Mouse (Mus musculus) left cerebral cortex, postnatal 10 days (tissue): ENCODE results near the gene Sema4d. TPM values are rescaled to one million over a fixed set of nuclear protein-coding genes. Genes with fewer than 3 reads are reported as not detected.

Experiments used
- DNase-seq, 2 experiments: peaks; one replicate each; pipeline ENCODE4 v3.0.0; 2021 to 2022; ENCODE audit warnings: low spot score in 2 of 2, mixed read lengths in 1 of 2; ENCODE audit errors: extremely low spot score in 1 of 2
- intact Hi-C: fragments of 180-260 bp; cut with DNase I; formaldehyde crosslinking; loops from one replicate; pipeline ENCODE4 v1.15.1; 2025
- total RNA-seq, 2 experiments: library from RNA; stranded (reverse); gene quantifications; 2 replicates each; pipeline ENCODE4 v1.2.3; 2021

The Sema4d gene
- total RNA-seq, 2 experiments from 2014 or later: 66.1 to 77.0 TPM

DNA sequence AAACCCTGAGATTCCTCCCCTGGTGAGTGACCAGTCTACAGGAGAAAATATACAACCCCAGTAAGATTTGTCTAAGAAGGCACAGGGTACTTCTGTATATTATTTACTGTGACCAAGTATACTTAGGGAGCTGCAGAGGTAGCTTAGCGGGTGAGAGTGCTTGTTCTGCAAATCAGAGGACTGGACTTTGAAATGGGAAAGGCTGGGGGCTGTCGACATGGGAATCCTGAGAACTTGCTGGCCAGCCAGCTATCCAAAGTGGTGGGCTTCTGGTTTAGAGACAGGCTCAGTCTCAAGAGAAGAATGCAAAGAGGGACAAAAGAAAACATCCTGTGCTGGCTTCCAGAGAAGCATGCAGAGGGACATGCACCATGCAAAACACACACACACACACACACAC lies 5.7 kb downstream of the Sema4d start:
- intact Hi-C loops: no loop called here
- DNase-seq: no peak

DNA sequence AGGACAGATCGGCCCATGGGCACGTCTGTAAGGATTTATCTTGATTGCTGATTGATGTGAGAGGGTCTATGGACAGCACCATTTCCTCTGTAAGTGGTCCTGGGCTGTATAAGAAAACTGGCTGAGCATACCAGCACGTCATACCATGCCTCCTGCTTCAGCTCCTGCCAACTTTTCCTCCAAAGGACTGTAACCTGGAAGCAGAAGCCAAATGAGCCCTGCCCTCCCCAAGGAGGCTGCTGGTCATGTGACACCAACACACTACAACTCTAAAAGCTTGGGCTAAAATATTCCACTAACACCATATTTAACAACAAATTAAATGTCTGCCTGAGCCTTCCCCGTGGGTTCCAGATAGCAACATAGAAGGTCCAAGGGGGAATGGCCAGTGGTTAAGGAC lies 6.9 kb downstream of the Sema4d start:
- intact Hi-C loops: no loop called here
- DNase-seq: no peak

DNA sequence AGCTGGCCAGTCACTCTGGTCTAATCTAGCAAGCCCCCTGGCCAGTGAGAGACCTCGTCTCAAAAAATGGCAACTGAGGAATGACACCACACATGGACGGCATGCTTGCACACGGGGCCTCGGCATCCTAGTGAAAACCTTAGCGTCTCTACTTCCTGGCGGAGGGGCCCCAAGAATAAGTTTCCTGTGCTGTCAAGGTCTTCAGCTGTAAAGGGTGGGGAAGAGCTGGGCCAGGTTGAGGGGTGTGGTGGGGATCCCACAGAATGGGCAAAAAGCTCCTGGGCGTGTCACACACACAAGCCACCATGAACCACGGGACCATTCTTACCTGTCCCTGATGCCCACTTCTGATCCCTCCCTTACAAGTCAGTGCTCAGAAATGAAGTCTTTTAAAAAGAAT lies 9.1 kb downstream of the Sema4d start:
- DNase-seq: no peak
- intact Hi-C loops: no loop called here

DNA sequence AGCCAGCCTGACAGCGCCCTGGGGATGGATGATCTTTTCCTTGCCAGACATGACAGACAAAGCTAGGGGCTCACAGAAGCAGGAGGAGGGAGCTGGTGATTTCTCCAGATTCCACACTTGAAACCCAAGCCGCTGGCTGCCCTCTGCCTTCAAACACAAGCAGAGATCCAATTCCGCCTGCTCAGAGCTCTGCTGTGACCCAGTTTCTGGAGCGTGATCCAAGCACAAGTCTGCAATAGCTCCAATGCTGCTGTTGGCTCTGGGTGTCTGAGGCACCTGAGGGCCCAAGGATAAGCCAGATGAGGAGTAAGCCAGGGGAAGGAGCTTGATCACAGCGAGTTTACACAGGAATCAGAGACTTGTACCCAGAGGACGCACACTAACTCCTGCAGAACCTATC lies 9.7 kb downstream of the Sema4d start:
- DNase-seq: peak in 1 of 2 experiments; percentile 38
- intact Hi-C loops: no loop called here

DNA sequence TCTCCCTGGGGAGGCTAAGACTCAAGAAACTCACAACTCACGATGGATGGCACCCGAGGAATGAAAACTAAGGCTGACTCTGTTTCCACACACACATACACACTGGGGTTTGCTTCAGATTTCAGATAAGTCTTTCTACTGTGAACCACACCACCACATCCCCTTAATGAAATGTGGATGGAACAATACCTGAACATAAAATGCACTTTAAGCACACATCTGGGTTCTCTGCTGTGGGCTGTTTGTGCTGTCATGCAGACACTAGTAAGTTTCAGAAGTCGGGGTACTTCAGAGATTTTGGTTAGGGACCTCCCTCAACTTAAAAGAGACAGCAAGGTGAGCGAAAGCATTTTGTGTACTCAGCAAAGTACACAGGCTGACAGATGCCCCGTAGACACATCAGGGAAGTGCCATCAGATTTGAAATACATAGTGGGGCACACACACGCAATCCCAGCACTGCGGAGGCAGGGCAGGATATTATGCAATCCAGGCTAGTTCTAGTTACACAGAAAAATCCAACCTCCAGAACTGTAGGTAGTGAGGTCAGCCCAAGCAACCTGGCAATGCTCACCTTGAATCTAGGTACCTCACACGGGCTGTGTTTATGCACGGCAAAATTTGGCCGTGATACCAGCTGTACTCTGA lies 12.9 kb downstream of the Sema4d start:
- no peak for DNase-seq
- intact Hi-C loops: no loop called here

DNA sequence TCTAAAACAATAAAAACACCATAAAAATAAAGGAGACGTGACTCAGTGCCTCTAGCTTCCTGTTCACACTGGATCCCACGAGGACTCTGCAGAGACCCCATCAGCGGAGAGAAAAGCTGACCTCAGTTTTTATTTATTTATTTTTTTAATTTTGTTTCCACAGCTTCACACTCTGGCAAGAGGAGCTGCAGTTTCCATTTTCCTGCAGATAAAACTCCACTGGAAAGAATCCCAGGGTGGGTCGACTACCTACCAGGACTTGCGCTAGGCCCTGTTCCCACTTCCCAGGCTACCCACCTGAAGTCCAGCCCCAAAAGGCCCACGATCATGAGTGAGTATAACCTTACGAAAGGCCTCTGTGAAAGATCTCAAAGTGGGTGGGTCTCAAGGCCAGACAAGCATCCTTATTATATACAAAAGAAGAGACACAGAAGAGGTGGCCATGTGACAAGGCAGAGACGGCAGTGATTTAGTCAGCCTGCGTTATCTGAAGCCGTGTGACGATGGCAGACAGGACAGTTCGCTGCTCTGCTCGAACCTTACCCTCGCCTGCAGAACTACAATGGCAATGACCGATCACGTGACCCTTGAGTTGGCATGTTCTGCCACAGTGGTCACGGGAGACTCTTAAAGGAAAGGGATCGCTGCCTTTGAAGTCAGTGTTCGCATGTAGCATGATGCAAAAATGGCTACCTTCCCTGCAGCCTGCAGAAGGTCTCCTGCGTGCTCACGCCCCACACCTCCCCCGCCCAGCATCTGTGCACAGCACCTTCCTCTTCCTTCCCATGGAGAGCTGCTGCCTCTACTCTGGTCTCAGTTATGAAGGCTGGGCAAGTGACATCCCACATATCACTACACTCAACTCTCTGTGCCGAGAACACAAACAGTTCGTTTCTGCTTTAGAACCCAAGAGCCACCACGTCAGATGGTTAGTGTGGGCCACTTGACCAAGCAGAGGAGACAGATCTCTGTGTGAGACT lies 14.3 kb downstream of the Sema4d start:
- intact Hi-C loops: no loop called here
- no peak for DNase-seq

DNA sequence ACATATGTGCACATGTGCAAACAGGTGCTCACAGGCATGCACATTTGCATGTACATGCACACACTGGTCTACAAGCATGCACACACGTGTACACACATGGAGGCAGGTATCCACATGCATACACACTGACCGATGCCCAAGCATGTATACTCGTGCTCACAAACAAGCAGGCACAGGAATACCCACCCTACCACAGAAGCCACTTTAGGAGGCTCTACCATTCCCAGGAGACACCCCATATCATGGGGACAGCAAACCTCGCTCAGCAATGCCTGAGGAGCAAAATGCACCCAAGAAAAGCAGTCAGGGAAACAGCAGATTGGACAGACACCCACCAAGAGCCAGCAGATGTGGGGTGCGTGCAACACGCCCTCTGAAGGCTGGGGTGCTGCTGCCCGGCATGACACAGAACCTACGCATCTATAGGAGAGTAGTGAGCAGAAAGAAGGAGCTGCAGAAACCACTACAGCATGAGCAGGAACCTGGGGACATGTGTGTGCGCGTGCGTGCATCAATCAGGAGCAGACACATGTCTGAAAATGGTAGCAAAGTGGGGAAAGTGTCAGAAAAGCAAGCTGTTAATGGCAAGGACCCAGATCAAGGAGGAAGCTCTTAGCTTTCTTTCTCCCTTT lies 15.1 kb downstream of the Sema4d start:
- DNase-seq: no peak
- intact Hi-C loops: no loop called here

DNA sequence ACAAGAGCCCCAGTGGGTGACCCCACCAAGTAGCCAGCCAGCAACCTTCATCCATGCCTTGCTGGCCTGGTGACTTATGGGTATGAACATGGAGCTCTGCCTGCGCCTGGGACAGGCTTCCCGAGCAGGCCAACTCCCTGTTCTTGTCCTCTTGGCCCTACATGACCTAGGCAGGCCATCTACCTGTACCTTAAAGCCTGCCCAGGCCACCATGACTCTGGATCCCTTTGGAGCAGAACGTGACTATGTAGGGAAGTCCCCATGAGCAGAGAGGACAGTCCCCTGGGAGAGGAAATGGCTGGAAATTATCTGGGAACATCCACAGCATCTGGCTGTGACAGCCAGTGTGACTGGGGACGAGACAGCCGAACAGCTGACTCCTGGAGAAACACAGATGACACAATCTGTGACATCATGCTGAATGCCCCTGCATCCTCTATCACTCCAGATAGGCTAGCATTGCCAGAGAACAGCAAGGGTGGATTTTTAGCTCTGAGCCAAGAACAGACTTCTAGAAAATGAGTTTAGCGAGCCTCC lies 15.7 kb downstream of the Sema4d start:
- peak in 1 of 2 experiments; percentile 48 for DNase-seq
- intact Hi-C loops: no loop called here

DNA sequence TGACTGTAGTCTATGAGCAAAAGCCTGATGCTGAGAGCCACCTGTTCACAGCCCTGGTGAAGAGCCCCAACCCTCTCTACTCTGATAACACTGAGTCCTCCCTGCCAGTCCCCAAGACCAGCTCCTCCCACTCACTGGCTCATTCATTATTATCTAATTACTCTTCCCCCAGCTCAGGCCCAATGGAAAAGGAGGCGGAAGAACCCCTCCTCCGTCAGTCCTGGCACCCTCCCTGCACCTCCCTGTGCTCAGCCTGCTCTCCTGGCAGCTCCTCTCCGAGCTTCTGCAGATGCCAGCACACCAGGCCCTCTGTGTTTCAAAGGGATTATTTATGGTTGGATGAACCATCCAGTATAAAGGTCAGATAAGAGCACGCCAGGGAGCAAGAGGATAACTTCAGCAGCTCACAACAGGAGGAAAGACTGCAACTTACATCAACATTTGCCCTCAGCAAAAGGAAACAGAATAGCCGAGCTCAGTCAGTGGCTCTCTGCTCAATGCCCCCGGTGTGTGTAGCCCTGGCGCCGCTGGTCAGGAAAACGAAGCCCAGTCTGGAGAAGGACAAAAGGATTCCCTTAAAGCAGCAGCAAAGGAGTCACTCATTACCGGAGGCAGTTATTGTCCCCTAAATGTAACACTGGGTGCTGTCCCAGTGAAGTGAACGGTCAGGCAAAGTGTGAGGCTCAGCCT lies 16.4 kb downstream of the Sema4d start:
- intact Hi-C loops: no loop called here
- peak; percentile 69 to 74 for DNase-seq

DNA sequence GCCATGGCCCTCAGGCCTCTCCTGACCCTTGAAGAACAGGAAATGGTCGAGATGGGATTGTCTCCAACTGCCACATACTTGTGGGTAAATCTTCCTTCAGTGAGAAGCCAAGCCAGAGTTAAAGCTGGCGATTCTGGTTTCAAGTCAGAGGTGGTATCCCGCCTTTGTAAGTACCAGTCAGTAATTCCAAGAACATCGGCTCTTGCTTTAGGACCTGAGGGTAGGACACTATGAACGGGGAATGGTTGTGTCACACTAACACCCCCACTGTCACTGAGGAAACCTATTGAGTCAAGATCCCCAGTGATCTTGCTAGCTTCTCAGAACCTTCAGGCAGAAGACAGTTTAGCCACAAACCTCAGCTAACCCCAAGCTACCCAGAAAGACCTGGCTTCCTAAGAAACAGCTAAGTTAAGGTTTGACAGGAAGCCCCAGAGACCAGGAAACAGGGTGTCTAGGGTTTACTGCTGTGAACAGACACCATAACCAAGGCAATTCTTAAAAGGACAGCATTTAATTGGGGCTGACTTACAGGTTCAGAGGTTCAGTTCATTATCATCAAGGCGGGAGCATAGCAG lies 17.3 kb downstream of the Sema4d start:
- DNase-seq: no peak
- intact Hi-C loops: no loop called here

DNA sequence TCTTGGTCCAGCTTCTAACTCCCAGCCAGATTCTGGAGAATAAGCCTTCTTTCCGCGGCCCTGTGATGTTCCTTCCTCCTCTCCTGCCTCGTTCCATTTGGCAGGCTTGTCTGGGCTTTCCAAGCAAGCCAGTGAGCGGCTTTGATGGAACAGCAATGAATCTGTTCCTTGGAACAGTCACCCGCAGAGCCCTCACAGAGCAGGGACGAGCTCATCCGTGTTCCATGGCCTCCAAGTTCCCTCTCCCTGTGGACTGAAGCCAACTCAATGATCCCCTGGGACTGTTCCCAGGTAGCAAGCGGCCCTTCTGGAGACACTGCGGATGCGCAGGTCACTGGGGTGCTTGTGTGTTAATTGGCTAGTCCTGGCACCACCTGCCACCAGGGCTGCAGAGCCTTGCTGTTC lies 21.7 kb downstream of the Sema4d start:
- intact Hi-C loops: no loop called here

DNA sequence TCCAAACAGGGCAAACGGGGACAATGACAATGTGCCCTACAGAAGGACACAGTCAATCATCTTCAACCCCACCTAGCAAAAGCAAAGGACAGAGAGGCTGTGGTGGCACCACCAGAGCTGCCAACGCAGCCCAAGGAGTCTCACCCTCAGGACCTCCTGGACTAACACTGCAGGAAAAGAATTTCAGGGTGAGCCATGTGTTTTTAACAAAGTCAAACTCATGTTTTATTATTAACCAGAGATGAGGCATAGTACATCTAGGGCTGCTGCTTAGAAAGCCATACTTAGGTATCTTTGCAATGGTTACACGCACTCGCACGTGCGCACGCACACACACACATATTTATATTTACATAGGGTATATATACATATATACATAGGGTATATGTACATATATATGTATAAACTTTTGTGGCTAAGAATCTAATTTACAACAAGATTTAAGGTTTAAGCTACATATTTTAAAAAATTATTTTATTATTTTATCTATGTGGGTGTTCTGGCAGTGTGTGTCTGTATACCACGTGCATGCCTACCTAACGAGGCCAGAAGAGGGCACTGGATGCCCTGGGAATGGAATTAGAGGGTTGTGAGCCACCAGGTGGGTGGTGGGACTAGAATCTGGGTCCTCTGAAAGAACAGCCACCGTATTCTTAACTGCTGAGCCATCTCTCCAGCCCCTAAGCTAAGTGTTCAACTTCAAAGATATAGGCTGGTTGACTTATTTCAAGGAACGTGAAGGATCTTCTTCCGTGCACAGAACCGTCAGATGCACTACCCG lies 22.7 kb downstream of the Sema4d start:
- no peak for DNase-seq
- intact Hi-C loops: no loop called here

More for the DNA sequence above, 21.7 kb downstream of the Sema4d start:
- peak; percentile 45 to 66 for DNase-seq

DNA sequence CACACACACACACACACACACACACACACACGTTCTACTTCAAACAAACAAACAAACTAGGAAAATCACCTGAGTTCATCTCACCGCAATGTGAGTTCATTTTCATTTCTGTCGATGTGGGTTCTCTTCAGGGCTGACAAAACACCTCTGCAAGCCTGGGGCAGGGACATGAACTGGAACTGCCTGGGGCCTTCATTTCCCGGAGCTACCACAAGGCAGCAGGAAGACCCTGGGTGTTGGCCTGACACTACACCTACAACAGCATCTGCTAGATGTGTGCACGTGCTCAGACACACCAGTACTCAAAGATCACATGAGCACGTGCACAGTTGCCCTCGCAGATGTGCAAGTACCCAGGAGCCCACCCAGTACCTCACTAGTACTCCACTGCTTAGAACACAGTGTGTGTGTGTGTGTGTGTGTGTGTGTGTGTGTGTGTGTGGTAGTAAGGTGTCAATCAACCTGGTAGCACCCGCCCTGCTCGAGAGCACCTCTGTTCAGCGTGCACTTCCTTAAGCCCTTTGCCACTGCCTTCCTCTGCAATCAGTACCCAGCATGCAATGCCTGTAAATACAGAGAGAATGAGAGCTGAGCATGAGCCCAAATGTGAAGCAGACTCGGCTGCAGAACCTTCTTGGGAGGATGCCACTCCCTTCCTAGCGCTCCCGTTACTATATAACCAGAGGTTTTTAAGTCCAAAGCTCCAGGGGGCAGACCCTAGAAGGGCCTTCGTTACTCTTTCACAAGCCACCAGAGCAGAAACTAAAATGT lies 25.4 kb downstream of the Sema4d start:
- intact Hi-C loops: no loop called here
- no peak for DNase-seq

DNA sequence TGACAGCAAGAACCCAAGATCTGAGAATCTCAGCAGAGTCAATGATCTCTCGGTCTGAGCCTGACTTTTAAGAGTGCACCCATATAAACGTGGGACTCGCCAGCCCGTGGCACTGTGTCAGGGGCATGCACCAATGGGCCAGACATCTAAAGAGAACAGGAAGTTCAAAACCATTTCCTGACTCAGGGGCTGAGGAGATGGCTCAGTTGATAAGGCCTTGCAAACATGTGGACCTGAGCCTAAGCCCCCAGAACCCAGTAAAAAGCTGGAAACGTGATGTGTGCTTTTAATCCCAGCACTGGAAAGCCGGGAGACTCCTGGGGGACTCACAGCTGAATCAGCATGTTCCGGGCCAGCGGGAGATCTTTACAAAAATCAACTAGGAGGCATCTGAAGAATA lies 26.0 kb downstream of the Sema4d start:
- intact Hi-C loops: no loop called here
- no peak for DNase-seq

DNA sequence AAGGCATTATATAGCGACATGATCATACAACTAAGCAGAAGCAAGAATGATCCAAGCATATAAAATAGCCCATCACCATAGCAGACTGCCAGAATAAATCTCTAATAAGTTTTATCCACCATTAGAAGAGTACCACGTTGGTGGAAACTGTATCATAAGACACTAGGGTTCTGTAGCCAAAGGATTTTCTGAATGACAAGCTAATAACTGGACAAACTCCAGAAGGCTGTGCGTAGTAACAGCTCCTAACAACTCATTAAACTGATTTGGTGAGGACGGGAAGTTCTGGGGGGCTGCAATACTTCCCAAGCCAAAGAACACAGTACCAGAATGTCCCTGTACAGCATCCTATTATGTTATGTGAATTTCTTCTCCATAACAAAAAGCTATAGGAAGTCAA lies 26.8 kb downstream of the Sema4d start:
- intact Hi-C loops: no loop called here
- DNase-seq: no peak

DNA sequence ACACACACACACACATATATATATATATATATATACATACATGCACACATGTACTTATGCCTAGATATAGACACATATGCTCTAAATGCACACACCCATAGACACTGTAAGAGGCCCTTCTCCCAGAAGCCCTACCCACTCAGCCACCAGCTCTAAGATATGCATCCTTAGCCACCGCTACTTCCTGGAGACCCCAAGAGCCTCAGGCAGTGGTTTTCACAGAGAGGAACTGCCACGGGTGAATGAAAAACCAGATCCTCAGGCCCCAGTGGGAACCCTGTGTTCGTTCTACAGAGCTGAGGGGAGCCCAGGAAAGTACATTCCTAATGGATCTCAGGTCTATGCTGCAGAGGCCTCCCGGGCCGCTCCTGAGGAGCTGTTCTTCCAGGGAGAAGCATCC lies 28.2 kb downstream of the Sema4d start:
- intact Hi-C loops: no loop called here
- no peak for DNase-seq

DNA sequence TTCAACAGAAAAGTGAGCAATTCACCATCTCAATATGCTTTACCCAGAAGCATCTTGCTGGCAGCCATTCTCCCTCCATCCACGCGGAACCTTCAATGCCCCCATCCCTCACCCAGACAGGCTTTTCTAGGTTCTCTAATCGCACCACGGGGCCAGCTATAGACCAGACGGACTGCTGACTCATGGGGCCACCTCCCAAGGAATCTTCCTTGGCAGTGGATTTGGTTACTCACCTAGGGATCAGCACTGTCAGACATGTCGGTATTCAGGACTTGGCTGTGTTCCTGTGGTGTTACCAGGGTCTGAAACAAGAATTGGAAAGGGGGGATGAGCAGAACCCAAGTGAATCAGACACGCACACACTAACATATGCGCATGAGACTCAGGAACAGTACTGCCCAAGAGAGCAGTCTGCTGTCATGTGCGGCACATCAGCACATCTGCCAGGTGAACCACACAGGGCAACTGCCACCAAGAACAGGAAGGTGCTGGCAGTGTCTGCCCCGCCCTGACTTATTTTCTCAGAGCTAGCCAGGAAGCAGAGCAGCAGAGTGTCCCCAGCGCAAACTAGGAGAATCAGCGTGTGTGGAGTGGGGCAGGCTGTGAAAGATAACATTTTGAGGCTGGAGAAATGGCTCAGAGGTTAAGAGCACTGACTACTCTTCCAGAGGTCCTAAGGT lies 30.4 kb downstream of the Sema4d start:
- no peak for DNase-seq
- intact Hi-C loops: no loop called here
